Mouse (Mus musculus) G1E (cell line): ENCODE measurements around the gene Adk.

ENCODE experiments used
- CTCF ChIP-seq: IDR thresholded peaks from 2 replicates; pipeline ENCODE4 v1.5.1; 2012; ENCODE audit warnings: low read depth, low read length, inconsistent platforms, mixed read lengths
- GATA1 ChIP-seq: IDR thresholded peaks from 2 replicates; pipeline ENCODE4 v1.6.1; 2012; ENCODE audit warnings: borderline replicate concordance, low read length, inconsistent platforms, mixed read lengths
- POLR2AphosphoS5 ChIP-seq: IDR thresholded peaks from 2 replicates; pipeline ENCODE4 v1.6.1; 2012; ENCODE audit warnings: low read depth, low read length, inconsistent platforms; ENCODE audit not compliant: insufficient replicate concordance
- TAL1 ChIP-seq: conservative IDR thresholded peaks from 2 replicates; pipeline ENCODE4 v1.6.1; 2012; ENCODE audit warnings: low read depth, low read length, inconsistent platforms, mixed read lengths

DNA sequence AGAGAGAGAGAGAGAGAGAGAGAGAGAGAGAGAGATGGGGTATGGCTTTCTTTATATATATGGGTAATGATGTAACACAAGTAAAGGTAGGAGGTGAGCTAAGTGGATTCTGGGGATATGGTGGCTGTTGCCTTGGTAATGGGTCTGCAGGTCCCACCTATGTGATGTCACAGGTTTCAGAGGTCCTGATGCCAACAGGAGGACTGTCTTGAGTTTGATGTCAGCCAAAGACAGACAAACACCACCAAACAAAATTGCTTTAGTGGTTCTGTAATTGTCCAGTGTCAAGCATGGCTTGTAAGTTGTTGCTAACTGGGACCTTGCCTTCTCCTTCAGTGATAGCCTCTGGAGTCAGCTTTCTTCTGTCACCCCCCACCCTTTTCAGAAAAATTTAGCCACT, 62.0 kb downstream of the Adk start:
- TF ChIP-seq CTCF (no peak), GATA1 (no peak), TAL1 (no peak), POLR2AphosphoS5 (no peak)
